Mouse (Mus musculus): ENCODE measurements around the gene Galm.

Gene Galm

DNA sequence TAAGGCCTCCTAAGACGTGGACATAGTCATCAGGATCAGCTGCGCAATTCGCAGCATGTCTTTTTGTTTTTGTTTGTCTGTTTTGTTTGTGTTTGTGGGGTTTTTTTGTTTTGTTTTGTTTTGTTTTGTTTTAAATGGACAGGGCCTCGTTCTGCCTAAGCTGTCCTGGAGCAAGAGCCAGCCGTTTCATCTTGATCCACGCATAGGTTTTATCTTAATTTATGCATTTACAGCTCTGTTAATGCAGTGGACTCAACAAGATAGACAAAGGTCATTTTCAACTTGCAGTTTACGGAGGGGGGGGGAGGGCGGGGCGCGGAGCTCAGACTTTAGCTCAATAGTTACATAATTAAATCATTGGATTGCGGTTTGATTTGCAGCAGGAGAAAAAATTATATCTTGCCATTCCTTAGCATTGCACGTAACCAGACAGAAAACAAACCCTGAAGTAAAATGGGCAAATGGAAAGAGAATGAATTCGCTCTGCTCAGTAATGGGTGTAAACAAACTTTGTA, 1.3 kb downstream of the Galm start:
- no peak for DNase-seq (ENCODE audit: low read depth in 1 of 2, low spot score in 2 of 2)

DNA sequence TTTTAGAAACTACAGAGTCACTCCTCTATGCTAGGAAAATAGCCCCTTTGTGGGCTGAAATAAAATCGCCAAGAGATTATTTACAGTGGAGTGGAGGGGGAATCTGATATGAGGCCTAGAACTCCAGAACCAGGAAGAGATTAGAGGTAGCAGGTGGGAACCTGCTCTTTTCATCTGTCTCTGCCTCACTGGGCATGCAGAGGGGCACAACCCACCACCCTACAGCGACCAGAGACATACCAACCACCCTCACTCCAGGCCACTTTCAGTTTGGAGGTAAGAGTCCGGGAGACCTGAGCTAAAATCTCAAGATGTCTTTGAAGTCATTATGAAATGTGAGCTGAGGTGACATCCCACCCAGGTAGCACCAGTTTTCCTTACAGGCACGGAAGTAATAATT, 2.1 kb downstream of the Galm start:
- no peak for DNase-seq (ENCODE audit: low read depth in 1 of 2, low spot score in 2 of 2)

DNA sequence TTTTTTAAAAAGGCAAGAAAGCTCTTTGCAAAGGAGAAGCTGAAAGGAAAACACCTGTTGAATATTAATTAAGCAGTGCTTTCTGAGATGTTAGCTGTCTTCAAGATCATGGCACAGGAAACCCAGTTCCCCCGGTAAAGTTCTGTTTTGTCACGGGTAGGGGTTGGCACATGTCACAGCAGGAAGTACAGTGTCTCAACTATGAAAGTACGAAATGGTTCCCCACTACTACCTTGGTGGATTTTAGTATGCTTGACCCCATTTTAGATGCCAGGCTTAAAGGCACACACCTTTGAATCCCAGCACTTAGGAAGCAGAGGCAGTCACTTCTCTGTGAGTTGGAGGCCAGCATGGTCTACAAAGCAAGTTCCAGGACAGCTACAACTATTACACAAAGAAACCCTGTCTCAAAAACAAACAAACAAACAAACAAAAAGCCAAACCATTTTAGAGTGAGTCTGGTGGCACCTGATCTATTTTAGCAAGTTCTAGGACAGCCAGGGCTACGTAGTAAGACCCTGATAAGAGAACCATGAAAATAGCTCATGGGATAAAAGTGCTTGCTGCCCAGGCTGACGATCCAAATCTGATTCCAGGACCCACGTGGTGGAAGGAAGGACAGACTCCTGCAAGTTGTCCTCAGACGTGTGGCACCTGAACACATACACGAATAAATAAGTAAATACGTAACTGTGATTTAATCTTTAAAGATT, 3.6 kb downstream of the Galm start:
- no peak for DNase-seq (ENCODE audit: low read depth in 1 of 2, low spot score in 2 of 2)

DNA sequence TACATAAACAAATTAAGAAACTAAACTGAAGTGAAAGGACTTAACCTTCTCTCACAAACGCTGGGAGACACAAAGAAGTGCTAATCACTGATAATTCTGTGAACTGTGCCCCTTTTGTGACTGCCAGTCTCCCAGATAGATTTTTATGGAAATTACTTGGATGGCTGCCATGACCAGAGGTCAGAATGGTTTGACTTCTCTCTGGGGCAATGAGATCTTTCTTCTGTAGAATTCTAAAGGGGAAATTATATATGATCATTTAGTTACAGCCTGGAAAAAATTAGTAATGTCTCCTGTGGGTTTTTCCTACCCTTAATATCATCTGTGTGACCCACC, 4.1 kb downstream of the Galm start:
- no peak for DNase-seq (ENCODE audit: low read depth in 1 of 2, low spot score in 2 of 2)

DNA sequence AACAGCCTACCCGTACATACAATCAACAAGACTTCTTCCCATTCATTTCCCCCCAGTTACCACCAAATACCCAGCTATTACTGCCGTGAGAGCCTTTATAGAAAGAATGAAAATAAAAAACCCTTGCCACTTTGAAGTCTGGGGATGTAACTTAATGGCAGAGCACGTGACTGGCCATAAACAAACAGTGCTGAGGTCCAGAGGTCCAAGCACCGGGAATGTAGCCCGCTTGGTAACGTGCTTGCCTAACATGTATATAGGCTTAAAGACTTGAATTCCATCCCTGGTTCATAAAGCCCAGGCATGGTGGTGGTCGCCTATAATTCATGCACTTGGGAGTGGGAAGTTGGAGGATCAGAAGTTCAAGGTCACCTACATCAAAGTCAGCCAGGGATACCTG, 4.6 kb downstream of the Galm start:
- DNase-seq (ENCODE audit: low read depth in 1 of 2, low spot score in 2 of 2) = no peak

DNA sequence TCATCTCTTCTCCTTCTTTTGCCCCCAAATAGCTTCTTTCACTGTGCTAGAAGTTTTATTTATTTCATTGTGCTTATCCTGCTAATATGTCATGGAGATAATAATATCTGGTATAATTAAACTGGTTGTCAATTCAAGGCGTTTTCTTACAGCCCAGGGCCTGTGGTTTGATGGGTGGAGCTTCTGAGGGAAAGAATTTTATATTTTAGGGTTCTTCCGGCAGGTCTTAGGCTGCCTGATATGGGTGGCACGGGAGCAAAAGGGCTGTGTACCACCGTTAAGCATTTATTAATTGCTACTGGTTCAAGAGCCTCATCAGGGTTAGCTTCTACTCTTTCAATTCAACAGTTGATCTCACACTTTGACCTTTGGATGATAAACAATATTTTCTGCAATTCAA, 5.2 kb downstream of the Galm start:
- no peak for DNase-seq (ENCODE audit: low read depth in 1 of 2, low spot score in 2 of 2)

DNA sequence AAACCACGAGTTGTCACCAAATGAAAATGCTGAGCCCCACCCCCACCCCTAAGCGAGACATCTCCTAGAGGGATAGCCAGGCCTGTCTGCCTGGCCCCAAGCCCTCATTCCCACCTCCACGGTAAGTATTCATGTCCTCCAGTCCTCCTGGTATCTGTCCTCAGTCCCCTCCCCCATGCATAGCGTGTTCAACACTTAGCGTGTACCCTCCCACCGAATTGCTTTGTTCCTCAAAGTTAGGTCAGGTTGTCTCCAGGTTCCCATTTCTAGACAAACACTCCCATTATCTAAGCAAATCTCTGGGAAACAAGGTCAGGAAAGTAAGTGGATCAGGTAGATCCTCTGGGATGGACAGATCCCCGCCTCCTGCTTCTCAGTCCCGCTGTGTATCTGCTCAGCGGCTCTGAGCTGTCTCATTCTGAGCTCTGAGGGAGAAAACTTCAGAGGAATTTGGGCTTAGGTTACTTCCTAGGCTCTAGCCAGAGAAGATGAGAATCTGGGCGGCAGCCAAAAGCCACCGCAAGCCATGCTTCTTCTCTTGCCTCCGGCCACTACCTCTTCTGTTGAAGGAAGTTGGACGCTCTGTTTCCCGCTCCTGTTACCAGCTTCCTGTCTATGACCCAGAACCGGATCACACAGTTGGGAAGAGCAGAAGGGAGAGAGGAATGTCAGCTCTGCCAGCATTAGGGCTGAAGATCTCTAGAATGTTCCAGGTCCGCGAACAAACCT, 11.3 kb downstream of the Galm start:
- DNase-seq (ENCODE audit: low read depth in 1 of 2, low spot score in 2 of 2) = peak; percentile 50 to 64

DNA sequence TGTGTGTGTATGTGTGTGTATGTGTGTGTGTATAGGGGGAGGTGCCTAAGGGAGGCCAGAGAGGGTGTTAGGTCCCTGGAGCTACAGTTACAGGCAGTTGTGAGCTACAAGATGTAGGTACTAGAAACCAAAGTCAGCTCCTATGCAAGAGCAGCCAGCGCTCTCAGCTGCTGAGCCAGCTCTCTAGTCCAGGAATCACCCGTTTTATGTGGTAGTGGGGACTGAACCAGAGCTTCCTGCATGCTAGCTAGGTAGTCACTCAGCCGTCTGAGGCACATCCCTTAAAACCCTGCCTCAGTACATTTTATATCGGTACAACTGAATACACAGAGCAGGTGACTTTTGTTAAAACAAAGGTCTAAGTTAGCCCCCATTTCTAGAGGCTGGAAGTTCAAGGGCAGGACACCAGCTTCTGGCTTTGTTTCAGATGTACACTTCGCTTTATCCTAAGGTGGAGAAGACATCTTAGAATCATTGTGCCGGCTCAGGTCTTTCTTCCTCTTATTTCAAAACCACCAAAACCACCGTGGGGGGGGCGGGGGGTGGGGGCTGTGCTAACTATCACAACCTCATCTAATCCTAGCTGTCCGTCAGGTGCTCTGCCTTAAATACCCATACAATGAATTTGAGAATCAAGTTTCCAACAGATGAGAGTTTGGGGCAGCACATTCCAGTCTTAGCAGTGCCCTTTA, 12.6 kb downstream of the Galm start:
- no peak for DNase-seq (ENCODE audit: low read depth in 1 of 2, low spot score in 2 of 2)

DNA sequence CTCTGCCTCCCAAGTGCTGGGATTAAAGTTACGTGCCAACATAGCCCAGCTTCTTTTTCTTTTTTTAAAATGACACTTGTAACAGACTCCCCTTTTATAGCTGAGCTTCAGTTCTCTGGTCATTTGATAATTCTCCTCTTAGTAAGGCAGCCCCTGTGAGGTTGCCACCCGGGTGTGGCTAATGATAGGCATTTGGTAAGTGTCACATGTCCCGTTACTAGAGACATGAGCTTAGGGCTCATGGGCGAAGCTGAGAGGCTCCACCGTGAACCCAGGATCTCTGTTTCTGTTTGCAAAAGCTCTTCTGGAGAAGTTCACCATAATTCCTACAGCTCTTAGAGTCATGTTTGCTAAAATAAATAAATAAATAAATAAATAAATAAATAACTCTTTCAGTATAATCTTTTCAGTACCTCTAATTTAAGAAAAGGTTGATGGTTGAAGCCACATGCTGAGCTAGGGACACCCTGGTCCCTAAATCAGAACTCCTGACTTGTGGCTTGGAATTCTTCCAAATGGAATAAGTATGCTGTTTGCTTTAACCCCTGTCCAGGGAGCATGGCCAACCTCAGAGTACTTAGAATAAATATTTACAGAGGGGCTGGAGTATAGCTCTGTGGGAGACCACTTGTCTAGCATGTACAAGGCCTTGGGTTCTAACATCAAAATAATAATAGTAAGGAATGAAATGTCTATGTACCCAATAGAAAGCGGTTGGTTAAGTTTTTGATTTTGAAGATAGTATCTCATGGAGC, 16.4 kb downstream of the Galm start:
- DNase-seq (ENCODE audit: low read depth in 1 of 2, low spot score in 2 of 2) = no peak

DNA sequence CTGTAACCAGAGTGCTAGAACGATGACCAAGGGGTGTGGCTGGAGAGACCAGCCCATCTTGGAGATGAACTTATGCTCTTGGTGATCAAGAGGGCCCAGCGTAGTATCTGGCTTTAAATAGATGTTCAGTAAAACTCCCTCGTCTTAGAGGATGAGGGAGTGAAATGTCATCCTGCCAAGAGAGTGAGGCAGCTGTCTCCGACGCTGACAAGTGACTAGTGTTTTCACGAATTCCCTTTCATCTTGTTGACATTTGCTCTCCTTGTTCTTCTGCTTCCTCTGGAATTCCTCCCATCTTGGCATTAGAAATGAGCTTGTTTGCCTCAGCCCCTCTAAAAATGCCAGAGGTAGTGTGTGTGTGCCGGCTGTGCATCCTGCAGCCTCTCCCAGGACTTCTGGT, 17.9 kb downstream of the Galm start:
- no peak for DNase-seq (ENCODE audit: low read depth in 1 of 2, low spot score in 2 of 2)

DNA sequence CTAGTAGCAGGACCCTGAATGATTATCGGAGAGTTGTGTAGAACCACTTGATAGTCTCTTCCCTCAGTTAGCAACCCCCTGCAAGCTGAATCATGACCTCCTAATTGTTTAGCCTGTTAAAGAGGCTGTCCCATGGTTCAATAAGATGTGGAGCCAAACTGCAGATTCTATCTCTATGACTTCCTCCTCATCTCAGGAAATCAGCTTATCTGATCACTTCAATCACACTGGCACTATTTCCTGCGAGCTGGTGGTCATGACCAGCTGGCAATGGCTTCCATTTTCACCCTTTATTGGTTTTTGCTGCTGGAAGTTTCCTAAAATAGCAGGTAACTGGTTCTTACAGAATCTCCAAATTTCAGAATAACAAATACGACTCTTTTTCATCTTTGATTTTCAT, 18.5 kb downstream of the Galm start:
- no peak for DNase-seq (ENCODE audit: low read depth in 1 of 2, low spot score in 2 of 2)

DNA sequence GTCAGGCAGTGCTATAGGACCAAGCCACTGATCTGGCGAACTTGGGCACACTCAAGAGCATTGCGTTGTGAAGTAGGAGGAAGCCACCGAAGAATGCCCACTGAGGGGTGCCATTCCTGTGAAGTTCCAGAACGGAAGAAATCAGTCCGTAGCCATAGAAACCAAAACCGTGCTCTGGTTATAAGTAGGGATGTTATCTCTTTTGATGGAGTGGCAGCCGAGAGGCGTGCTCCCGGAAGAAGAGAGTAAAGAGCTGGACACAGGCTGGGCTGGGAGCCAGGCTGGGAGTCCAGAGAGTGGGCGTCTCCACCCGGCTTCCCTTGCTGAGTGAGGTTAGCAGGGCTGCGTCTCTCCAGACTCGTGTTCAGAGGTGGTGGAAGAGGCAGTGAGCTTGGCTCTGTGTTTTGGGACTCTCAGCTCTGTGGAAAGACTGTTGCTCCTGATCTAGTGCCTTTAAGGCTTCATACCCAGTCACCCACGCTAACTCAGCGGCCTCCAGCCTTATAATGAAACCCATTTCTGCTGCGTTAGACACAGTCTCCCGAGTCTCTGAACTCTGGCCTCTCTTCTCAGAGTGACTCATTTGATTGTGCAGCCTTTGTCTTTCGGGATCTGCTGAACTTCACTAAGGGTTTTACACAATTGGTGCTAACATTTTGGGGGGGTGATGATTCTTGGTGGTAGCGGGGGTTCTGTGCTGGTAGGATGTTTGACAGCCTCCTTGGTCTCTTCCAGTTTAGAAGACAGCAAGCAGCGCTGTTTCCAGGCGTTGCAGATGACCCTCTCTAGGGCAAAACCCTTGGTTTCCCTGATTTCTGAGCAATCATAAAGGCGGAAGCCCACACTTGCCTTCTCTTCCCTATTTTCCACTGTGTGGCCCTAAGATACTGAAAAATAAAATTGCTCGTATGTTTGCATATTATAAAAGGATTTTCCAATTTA, 21.1 kb downstream of the Galm start:
- no peak for DNase-seq (ENCODE audit: low read depth in 1 of 2, low spot score in 2 of 2)

DNA sequence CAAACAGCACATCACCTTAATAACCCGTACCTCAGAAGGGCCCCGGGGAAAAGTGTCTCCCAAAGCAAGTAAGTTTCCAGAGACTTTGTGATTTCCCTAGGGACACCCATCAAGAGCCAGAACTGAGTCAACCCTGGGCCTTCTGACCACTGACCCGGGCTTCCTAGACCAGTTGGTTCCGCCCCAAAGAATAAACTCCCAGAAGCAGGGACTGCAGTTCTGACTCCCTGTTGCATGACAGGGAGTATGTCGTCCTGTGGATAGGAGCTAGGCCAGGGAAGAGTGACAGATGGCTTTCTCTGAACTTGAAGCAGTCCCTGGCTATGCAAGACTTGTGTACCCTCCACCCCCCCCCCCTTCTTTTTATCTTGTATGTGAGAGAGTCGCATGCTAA, 21.7 kb downstream of the Galm start:
- no peak for DNase-seq (ENCODE audit: low read depth in 1 of 2, low spot score in 2 of 2)

DNA sequence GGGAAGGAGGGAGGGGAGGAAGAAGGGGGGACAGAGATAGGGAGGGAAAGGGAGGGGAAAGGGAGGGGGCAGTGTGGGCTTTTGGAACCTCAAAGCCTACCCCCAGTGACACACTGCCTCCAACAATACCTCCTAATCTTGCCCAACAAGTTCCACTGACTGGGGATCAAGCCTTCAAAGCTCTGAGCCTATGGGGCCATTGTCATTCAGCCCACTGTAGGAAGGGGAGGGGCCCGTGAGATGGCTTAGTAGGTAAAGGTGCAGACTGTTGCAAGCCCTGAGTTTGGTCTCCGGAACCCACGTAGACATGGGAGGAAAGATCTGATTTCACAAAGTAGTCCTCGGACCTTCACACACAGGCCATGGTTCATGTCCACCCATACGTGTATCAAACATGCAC, 24.1 kb downstream of the Galm start:
- no peak for DNase-seq (ENCODE audit: low read depth in 1 of 2, low spot score in 2 of 2)

DNA sequence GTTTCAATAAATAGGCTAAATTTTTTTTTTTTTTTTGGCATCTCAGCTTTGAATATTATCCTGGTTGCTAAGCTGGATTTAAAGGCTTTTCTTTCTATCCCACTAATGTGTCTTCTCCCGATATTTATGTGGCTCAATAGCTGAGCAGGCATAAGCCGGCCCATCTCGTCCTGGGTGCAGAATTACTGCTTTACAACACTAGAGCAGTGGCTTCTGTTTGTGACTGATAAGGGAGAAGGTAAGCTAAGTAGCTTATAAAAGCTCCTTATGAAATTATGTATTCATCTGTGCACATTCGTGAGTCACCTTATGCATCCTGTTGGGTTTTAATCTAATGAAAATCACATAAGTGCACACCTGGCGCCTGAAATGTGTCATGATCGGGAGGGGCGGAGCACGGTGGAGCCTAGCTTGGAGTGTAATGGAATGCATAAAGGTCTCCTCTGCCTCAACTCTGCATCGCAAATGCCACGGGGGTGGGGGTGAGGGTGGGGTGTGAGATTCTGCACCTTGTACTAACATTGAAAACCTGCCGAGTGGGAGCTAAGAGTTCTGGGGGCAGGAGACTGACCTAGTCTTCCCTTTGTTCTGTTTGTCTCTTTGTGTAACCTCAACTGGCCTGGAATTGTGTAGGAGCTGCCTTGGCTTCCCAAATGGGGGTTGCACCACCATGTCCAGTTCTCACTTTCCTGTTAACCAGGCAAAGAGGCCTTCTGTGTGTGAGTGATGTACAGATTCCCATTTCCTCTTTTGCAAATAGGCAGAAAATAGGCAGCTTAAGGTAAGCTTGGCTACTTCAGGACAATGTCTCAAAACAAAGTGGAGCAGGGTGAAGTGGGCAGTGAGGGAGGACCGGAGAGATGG, 25.7 kb downstream of the Galm start:
- DNase-seq (ENCODE audit: low read depth in 1 of 2, low spot score in 2 of 2) = no peak

DNA sequence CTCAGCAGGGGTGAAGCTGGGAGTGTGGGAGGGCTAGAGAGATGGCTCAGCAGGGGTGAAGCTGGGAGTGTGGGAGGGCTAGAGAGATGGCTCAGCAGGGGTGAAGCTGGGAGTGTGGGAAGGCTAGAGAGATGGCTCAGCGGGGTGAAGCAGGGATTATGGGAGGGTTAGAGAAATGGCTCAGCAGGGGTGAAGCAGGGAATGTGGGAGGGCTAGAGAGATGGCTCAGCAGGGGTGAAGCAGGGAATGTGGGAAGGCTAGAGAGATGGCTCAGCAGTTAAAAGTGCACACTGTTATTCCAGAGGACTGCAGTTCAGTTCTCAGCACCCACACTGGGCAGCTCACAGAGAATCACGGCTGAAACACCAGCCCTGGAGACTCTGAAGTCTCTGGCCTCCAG, 26.4 kb downstream of the Galm start:
- no peak for DNase-seq (ENCODE audit: low read depth in 1 of 2, low spot score in 2 of 2)

DNA sequence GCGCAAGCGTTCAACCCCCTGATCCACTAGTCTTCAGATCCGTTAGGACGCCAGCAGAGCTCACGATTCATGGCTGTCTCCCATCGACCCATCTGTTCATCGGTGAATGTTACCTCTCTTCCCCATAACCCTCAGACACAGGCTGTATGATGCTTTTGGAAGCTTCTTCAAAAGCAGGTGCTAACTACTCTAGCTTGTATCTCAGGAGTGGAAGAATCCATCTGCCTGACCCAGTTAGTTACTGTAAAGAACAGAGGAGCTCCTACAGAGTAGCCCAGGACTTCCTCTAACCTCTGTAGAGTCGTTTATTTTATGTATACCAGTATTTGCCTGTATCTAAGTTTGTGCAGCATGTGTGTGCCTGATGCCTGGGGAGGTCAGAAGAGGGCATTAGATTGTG, 29.6 kb downstream of the Galm start:
- DNase-seq (ENCODE audit: low read depth in 1 of 2, low spot score in 2 of 2) = no peak

DNA sequence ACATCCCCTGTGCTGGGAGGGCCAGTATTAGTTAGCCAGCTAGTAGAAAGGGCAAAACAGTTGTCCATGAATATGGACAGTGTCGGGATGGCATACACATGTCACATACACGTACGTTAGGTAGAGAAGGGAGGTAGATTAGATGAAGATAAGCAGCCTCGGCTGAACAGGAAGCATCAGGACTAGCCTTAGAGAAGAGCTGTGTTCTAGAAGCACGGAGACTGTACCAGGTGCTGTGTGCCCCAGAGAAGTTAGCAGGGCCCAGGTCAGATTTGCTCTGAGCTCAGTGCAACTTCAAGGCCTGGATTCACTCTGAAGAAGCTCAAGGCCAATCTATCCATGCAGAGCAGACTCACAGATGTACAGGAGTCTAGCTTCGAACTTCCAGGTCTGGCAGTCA, 30.2 kb downstream of the Galm start:
- DNase-seq (ENCODE audit: low read depth in 1 of 2, low spot score in 2 of 2) = no peak

DNA sequence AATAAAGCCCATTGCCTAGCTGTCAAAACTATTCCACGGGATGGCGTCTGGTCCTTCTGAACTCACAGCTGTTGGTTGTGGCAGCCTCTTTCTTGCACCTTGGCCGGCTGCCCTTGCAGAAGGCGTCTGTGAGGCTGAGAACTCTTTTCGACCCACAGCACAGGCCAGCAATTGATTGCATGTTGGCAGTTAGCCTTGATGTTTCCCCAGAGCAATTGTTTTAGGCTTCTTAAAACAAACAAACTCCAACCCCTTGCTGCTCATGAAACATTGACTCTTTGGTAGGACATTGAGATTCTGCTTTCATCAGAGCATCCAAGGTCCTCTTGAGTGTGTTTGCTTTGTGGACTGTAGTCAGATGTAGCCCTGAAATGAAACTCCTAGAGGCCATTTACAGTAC, 33.2 kb downstream of the Galm start:
- no peak for DNase-seq (ENCODE audit: low read depth in 1 of 2, low spot score in 2 of 2)

DNA sequence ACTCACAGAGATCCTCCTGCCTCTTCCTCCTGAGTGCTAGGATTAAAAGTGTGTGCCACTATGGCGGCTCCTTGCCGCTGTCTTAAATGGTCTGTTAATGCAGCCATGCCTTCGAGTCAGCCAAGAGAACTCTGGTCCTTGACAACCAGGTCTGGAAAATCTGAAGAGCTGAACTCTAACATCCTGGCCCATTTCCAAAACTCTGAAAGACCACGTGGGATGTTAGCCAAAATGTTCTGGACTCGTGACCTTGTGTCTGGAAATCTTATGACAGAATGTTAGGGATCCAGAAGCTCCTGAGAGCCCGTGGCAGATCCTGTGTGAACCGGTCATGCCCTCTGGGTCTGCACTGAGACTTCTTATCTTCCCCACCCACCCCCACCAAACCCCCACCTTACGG, 36.7 kb downstream of the Galm start:
- DNase-seq (ENCODE audit: low read depth in 1 of 2, low spot score in 2 of 2) = no peak
